Mouse (Mus musculus) MEL (cell line): ENCODE results near the gene Inpp5e. TPM values are rescaled to one million over a fixed set of nuclear protein-coding genes. Genes with fewer than 3 reads are reported as not detected.
A peak's percentile ranks its signal among the peaks of the same experiment; 100 is the strongest.

Experiments used
- DNase-seq: peaks from one replicate; pipeline ENCODE4 v3.0.0; 2011; ENCODE audit warnings: low read depth, low spot score
- H3K27ac ChIP-seq: 2 replicates; pipeline ENCODE4 v1.5.1; 2012; ENCODE audit warnings: low read depth, mild to moderate bottlenecking, control low read depth, low read length, moderate library complexity; ENCODE audit not compliant: control insufficient read depth
- H3K27me3 ChIP-seq, 2 experiments: fragments of 150-350 bp in 1 of 2; sonication (generic) in 1 of 2; 2 replicates each; pipeline ENCODE4 v1.6.1; 2012; ENCODE audit warnings: low read length in 2 of 2, mild to moderate bottlenecking in 2 of 2, improper control_type of control experiment in 1 of 2, moderate library complexity in 1 of 2; ENCODE audit not compliant: insufficient read depth in 2 of 2, control insufficient read depth in 1 of 2
- H3K36me3 ChIP-seq, 2 experiments: 2 replicates each; pipeline ENCODE4 v1.6.1; 2012 to 2014; ENCODE audit warnings: low read length in 2 of 2, improper control_type of control experiment in 1 of 2, inconsistent platforms in 1 of 2, mild to moderate bottlenecking in 1 of 2; ENCODE audit not compliant: insufficient read depth in 2 of 2, control insufficient read depth in 1 of 2
- H3K4me1 ChIP-seq, 2 experiments: fragments of 150-350 bp in 1 of 2; sonication (generic) in 1 of 2; 2 replicates each; pipeline ENCODE4 v1.6.1; 2012; ENCODE audit warnings: low read length in 2 of 2, improper control_type of control experiment in 1 of 2, mild to moderate bottlenecking in 1 of 2; ENCODE audit not compliant: insufficient read depth in 2 of 2, control insufficient read depth in 1 of 2
- H3K4me3 ChIP-seq, 2 experiments: fragments of 150-350 bp in 1 of 2; sonication (generic) in 1 of 2; 2 replicates each; pipeline ENCODE4 v1.5.1; 2012; ENCODE audit warnings: low read depth in 2 of 2, low read length in 2 of 2, mild to moderate bottlenecking in 2 of 2, moderate library complexity in 2 of 2, control low read depth in 1 of 2, improper control_type of control experiment in 1 of 2; ENCODE audit not compliant: control insufficient read depth in 1 of 2, insufficient read depth in 1 of 2
- H3K79me2 ChIP-seq: 2 replicates; pipeline ENCODE4 v1.6.1; 2012; ENCODE audit warnings: mild to moderate bottlenecking, low read length, moderate library complexity; ENCODE audit not compliant: control insufficient read depth, poor library complexity, insufficient read depth
- H3K9ac ChIP-seq: 2 replicates; pipeline ENCODE4 v1.6.1; 2012; ENCODE audit warnings: low read depth, mild to moderate bottlenecking, control low read depth, low read length, moderate library complexity; ENCODE audit not compliant: control insufficient read depth, poor library complexity, severe bottlenecking
- H3K9me3 ChIP-seq: fragments of 150-350 bp; sonication (generic); replicated peaks from 2 replicates; pipeline ENCODE4 v1.6.1; 2012; ENCODE audit warnings: mild to moderate bottlenecking, low read length, improper control_type of control experiment, moderate library complexity; ENCODE audit not compliant: insufficient read depth
- BHLHE40 ChIP-seq: IDR thresholded peaks from 2 replicates; pipeline ENCODE4 v1.6.1; 2012; ENCODE audit warnings: low read depth, mild to moderate bottlenecking, inconsistent platforms, low read length, improper control_type of control experiment, borderline replicate concordance
- CHD2 ChIP-seq: IDR thresholded peaks from 2 replicates; pipeline ENCODE4 v1.6.1; 2011; ENCODE audit warnings: low read length, improper control_type of control experiment
- CTCF ChIP-seq, 3 experiments: IDR thresholded peaks in 2 of 3; conservative IDR thresholded peaks in 1 of 3; 2 replicates each; pipeline ENCODE4 v1.5.1; 2011 to 2012; ENCODE audit warnings: low read length in 3 of 3, low read depth in 2 of 3, mild to moderate bottlenecking in 2 of 3, improper control_type of control experiment in 1 of 3, inconsistent platforms in 1 of 3, mixed read lengths in 1 of 3, moderate library complexity in 1 of 3; ENCODE audit not compliant: control insufficient read depth in 1 of 3, insufficient read depth in 1 of 3, poor library complexity in 1 of 3, severe bottlenecking in 1 of 3
- ELF1 ChIP-seq: IDR thresholded peaks from 2 replicates; pipeline ENCODE4 v1.6.1; 2014; ENCODE audit warnings: low read depth, mild to moderate bottlenecking, inconsistent platforms, low read length, improper control_type of control experiment, moderate library complexity
- JUND ChIP-seq: IDR thresholded peaks from 2 replicates; pipeline ENCODE4 v1.6.1; 2011; ENCODE audit warnings: low read depth, mild to moderate bottlenecking, improper control_type of control experiment, low read length
- KAT2A ChIP-seq: conservative IDR thresholded peaks from 2 replicates; pipeline ENCODE4 v1.6.1; 2012; ENCODE audit warnings: low read depth, low read length, improper control_type of control experiment, inconsistent platforms
- MAFK ChIP-seq: IDR thresholded peaks from 2 replicates; pipeline ENCODE4 v1.6.1; 2011; ENCODE audit warnings: low read depth, mild to moderate bottlenecking, low read length, improper control_type of control experiment, borderline replicate concordance
- MAZ ChIP-seq: IDR thresholded peaks from 2 replicates; pipeline ENCODE4 v1.6.1; 2012; ENCODE audit warnings: low read depth, mild to moderate bottlenecking, inconsistent platforms, low read length, improper control_type of control experiment
- MEF2A ChIP-seq: IDR thresholded peaks from 2 replicates; pipeline ENCODE4 v1.6.1; 2014; ENCODE audit warnings: low read depth, mild to moderate bottlenecking, inconsistent platforms, low read length, improper control_type of control experiment; ENCODE audit not compliant: poor library complexity, insufficient replicate concordance, severe bottlenecking; ENCODE audit errors: extremely low read depth
- MYC ChIP-seq: IDR thresholded peaks from 2 replicates; pipeline ENCODE4 v1.6.1; 2011; ENCODE audit warnings: low read depth, mild to moderate bottlenecking, low read length, improper control_type of control experiment, moderate library complexity
- NELFE ChIP-seq: IDR thresholded peaks from 2 replicates; pipeline ENCODE4 v1.6.1; 2011; ENCODE audit warnings: low read depth, low read length, improper control_type of control experiment
- POLR2AphosphoS5 ChIP-seq: IDR thresholded peaks from 2 replicates; pipeline ENCODE4 v1.6.1; 2012; ENCODE audit warnings: low read depth, borderline replicate concordance, mild to moderate bottlenecking, inconsistent platforms, low read length, moderate library complexity, mixed read lengths
- RAD21 ChIP-seq: IDR thresholded peaks from 2 replicates; pipeline ENCODE4 v1.6.1; 2011; ENCODE audit warnings: mild to moderate bottlenecking, low read depth, low read length, improper control_type of control experiment
- RCOR1 ChIP-seq: IDR thresholded peaks from 2 replicates; pipeline ENCODE4 v1.6.1; 2012; ENCODE audit warnings: low read depth, mild to moderate bottlenecking, inconsistent platforms, low read length, improper control_type of control experiment
- SMC3 ChIP-seq: IDR thresholded peaks from 2 replicates; pipeline ENCODE4 v1.6.1; 2011; ENCODE audit warnings: low read depth, low read length, improper control_type of control experiment
- TAL1 ChIP-seq: IDR thresholded peaks from 2 replicates; pipeline ENCODE4 v1.6.1; 2012; ENCODE audit warnings: mild to moderate bottlenecking, inconsistent platforms, low read length, moderate library complexity, mixed read lengths
- TBP ChIP-seq: IDR thresholded peaks from 2 replicates; pipeline ENCODE4 v1.8.0; 2011; ENCODE audit warnings: low read depth, low read length, improper control_type of control experiment
- USF1 ChIP-seq: IDR thresholded peaks from 2 replicates; pipeline ENCODE4 v1.6.1; 2014; ENCODE audit warnings: low read depth, mild to moderate bottlenecking, inconsistent platforms, low read length, improper control_type of control experiment, moderate library complexity
- USF2 ChIP-seq, 2 experiments: IDR thresholded peaks; 2 replicates each; pipeline ENCODE4 v1.6.1; 2011 to 2012; ENCODE audit warnings: improper control_type of control experiment in 2 of 2, low read length in 2 of 2, borderline replicate concordance in 1 of 2, inconsistent platforms in 1 of 2, low read depth in 1 of 2, mild to moderate bottlenecking in 1 of 2; ENCODE audit not compliant: insufficient read depth in 1 of 2
- polyA plus RNA-seq, 2 experiments: library from polyadenylated mRNA; stranded (reverse) in 1 of 2; unstranded in 1 of 2; fragments of >175 nt in 1 of 2; fragments of >200 nt in 1 of 2; gene quantifications; 2 replicates each; pipeline versions ENCODE4 v1.2.1 to v1.2.4; 2012; ENCODE audit warnings: low replicate concordance in 2 of 2, low read depth in 1 of 2; ENCODE audit not compliant: insufficient read length in 2 of 2, insufficient read depth in 1 of 2, missing spikeins in 1 of 2
- total RNA-seq: library from RNA; depleted of rRNA; stranded (reverse); fragments of 300-350 nt; gene quantifications from 2 replicates; pipeline ENCODE4 v1.2.3, GENCODE M21; 2012

Inpp5e gene
- total and polyA plus RNA-seq, 3 experiments = 11.2 to 17.5 TPM; not detected in 1

GRCm38 (mm10) chr2:26362991-26363390 is 46.0 kb downstream of the Inpp5e start:
- Histone ChIP-seq H3K27ac (no peak overlapping the region), H3K27me3 (no peaks in the 10 kb centered on the region), H3K9ac (no peak overlapping the region), H3K4me3 (no peak overlapping the region), H3K79me2 (no peaks in the 10 kb centered on the region), H3K9me3 (no peaks in the 10 kb centered on the region), H3K4me1 (no peaks in the 10 kb centered on the region), H3K36me3 (peaks cover 0 to 2% of the 10 kb centered on the region in 2 experiments; a peak in 1 of 4 replicates)
- no peak for DNase-seq
- no peak for TF ChIP-seq BHLHE40
- TF ChIP-seq JUND = no peak
- no peak for TF ChIP-seq KAT2A
- no peak for TF ChIP-seq MAFK
- TF ChIP-seq USF1 = no peak
- no peak for TF ChIP-seq RCOR1
- TF ChIP-seq TAL1 = no peak
- TF ChIP-seq MAZ = no peak
- TF ChIP-seq ELF1 = no peak
- TF ChIP-seq SMC3 = no peak
- TF ChIP-seq NELFE = no peak
- TF ChIP-seq MEF2A = no peak
- TF ChIP-seq RAD21 = no peak
- no peak for TF ChIP-seq MYC
- no peak for TF ChIP-seq CTCF (IDR thresholded peaks at IDR 0.05 in 2 of 3, conservative IDR thresholded peaks at IDR 0.05 in 1 of 3; ENCODE audit: control insufficient read depth in 1 of 3, insufficient read depth in 1 of 3, low read depth in 2 of 3, low read length in 3 of 3, poor library complexity in 1 of 3, severe bottlenecking in 1 of 3)
- TF ChIP-seq TBP = no peak
- no peak for TF ChIP-seq USF2 (IDR thresholded peaks at IDR 0.05; ENCODE audit: borderline replicate concordance in 1 of 2, insufficient read depth in 1 of 2, low read depth in 1 of 2, low read length in 2 of 2)
- TF ChIP-seq CHD2 = no peak

GRCm38 (mm10) chr2:26360772-26361171 is 48.2 kb downstream of the Inpp5e start, which contains the start of gene Card9:
Gene Card9, minus strand, starts transcription at chr2:26360918.
- DNase-seq = peak; percentile 61
- no peaks in the 10 kb centered on the region for H3K27me3 ChIP-seq
- H3K79me2 ChIP-seq = no peaks in the 10 kb centered on the region
- no peaks in the 10 kb centered on the region for H3K4me1 ChIP-seq
- TF ChIP-seq ELF1 (peak; percentile 49), POLR2AphosphoS5 (no peak)
- peaks cover 0 to 2% of the 10 kb centered on the region in 2 experiments; a peak in 1 of 4 replicates for H3K36me3 ChIP-seq
- no peaks in the 10 kb centered on the region for H3K9me3 ChIP-seq
- no peak within 1 kb of the TSS for H3K4me3 ChIP-seq
- no peak within 1 kb of the TSS for H3K9ac ChIP-seq
- no peak within 1 kb of the TSS for H3K27ac ChIP-seq
